Mouse (Mus musculus): ENCODE measurements around the gene Adgrl3. TPM values are rescaled to one million over a fixed set of nuclear protein-coding genes. Genes with fewer than 3 reads are reported as not detected.

The Adgrl3 gene
- polyA plus RNA-seq, 1 experiment from 2014 or later = 19.4 TPM

DNA sequence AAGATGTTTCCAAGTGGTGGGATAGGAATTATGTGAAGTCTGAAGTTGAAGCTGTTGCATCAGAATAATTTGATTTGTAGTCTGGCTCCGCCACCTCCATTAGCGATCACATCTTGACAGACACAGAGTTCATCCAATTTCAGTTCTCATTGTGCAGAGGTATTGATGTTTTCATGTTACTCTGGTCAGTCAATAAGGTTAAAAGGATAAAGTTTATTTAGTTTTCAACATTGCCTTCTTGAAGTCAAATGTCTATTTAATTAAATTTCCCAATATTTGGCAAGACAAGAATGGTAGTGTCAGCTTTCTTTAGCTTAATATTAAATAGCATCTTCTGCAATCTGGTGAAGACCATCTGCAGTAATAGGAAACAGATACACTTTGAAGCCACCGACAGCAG, 461.0 kb downstream of the Adgrl3 start:
- H3K27me3 ChIP-seq (ENCODE audit: control insufficient read depth, insufficient read depth, low read length) = no peaks in the 10 kb centered on the region
- H3K4me1 ChIP-seq (replicated peaks; ENCODE audit: control insufficient read depth, insufficient read depth, low read length) = no peaks in the 10 kb centered on the region
- no peak for DNase-seq (ENCODE audit: low spot score)
- no peak overlapping the region for H3K4me2 ChIP-seq (ENCODE audit: low read depth, low read length, severe bottlenecking)
- no peak overlapping the region for H3K9ac ChIP-seq (ENCODE audit: low read length)
- no peaks in the 10 kb centered on the region for H3K9me3 ChIP-seq (ENCODE audit: control insufficient read depth, low read length)
- 84% methylated on average over 3 of the region's 3 CpGs for WGBS
- no peak for ATAC-seq (replicated peaks; ENCODE audit: low FRiP score)
- H3K36me3 ChIP-seq (ENCODE audit: control insufficient read depth, insufficient read depth, low read length) = no peaks in the 10 kb centered on the region
- no peak overlapping the region for H3K27ac ChIP-seq (ENCODE audit: low read depth, low read length)
- no peak overlapping the region for H3K4me3 ChIP-seq (ENCODE audit: low read depth, low read length)

DNA sequence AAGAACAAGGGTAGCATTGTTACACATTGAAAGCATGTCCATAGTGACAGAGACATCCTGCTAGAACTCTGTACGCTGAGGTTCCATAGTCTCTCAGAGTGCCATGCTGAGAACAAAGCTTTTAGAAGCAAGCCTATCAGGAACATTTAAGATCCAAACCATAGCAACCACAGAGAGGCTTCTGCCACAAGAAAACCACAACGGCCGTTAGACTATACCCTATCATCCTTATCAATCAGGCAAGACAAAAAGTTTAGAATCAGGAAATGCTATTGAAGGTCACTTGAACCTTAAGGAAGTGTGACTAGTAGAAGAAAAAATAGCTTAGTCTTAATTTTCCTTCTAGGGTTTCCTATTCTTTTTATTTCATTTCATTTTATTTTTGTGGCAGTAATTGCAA, 464.0 kb downstream of the Adgrl3 start:
- 61% methylated on average over 3 of the region's 3 CpGs for WGBS
- Histone ChIP-seq H3K9ac (ENCODE audit: low read length) (no peak overlapping the region), H3K4me1 (replicated peaks; ENCODE audit: control insufficient read depth, insufficient read depth, low read length) (no peaks in the 10 kb centered on the region), H3K27me3 (ENCODE audit: control insufficient read depth, insufficient read depth, low read length) (no peaks in the 10 kb centered on the region), H3K9me3 (ENCODE audit: control insufficient read depth, low read length) (no peaks in the 10 kb centered on the region), H3K36me3 (ENCODE audit: control insufficient read depth, insufficient read depth, low read length) (no peaks in the 10 kb centered on the region), H3K4me2 (ENCODE audit: low read depth, low read length, severe bottlenecking) (no peak overlapping the region), H3K4me3 (ENCODE audit: low read depth, low read length) (no peak overlapping the region), H3K27ac (ENCODE audit: low read depth, low read length) (no peak overlapping the region)
- DNase-seq (ENCODE audit: low spot score) = no peak
- no peak for ATAC-seq (replicated peaks; ENCODE audit: low FRiP score)

DNA sequence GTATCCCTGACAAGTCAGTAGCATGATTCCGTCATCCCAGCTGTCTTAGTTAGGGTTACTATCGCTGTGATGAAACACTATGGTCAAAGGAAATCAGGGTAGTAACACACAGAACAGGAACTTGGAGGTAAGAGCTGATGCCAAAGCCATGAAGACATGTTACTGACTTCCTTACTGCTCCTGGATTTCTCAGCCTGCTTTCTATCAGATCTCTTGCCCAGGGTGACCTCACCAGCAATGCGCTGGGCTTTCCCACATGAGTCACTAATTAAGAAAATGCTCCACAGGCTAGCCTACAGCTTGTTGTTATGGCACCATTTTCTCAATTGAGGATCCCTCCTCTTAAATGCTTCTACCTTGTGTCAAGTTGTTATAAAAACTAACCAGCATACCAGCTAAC, 481.1 kb downstream of the Adgrl3 start:
- WGBS = 80% methylated on average over 3 of the region's 3 CpGs
- Histone ChIP-seq H3K9ac (ENCODE audit: low read length) (no peak overlapping the region), H3K27me3 (ENCODE audit: control insufficient read depth, insufficient read depth, low read length) (no peaks in the 10 kb centered on the region)

GRCm38 (mm10) chr5:81518720-81519496, 499.0 kb downstream of the Adgrl3 start:
- Histone ChIP-seq H3K9ac (ENCODE audit: low read length) (no peak overlapping the region), H3K4me2 (ENCODE audit: low read depth, low read length, severe bottlenecking) (peak overlapping the region; percentile 15; the same call in 1 of the 2 replicates), H3K36me3 (ENCODE audit: control insufficient read depth, insufficient read depth, low read length) (no peaks in the 10 kb centered on the region), H3K27ac (ENCODE audit: low read depth, low read length) (0 out of 2 replicates have a peak overlapping the region, but pooled peaks have one; percentile 21), H3K27me3 (ENCODE audit: control insufficient read depth, insufficient read depth, low read length) (no peaks in the 10 kb centered on the region), H3K4me3 (ENCODE audit: low read depth, low read length) (no peak overlapping the region), H3K4me1 (replicated peaks; ENCODE audit: control insufficient read depth, insufficient read depth, low read length) (no peaks in the 10 kb centered on the region; the same call in 1 of the 2 replicates), H3K9me3 (ENCODE audit: control insufficient read depth, low read length) (no peaks in the 10 kb centered on the region)
- DNase-seq (ENCODE audit: low spot score) (no peak), ATAC-seq (replicated peaks; ENCODE audit: low FRiP score) (peak; percentile 84)
- WGBS = 25% methylated on average over 5 of the region's 5 CpGs

More for the DNA sequence above, 481.1 kb downstream of the Adgrl3 start:
- DNase-seq (ENCODE audit: low spot score) (no peak), ATAC-seq (replicated peaks; ENCODE audit: low FRiP score) (no peak)
- H3K36me3 ChIP-seq (ENCODE audit: control insufficient read depth, insufficient read depth, low read length) = no peaks in the 10 kb centered on the region
- no peaks in the 10 kb centered on the region for H3K4me1 ChIP-seq (replicated peaks; ENCODE audit: control insufficient read depth, insufficient read depth, low read length)
- no peak overlapping the region for H3K27ac ChIP-seq (ENCODE audit: low read depth, low read length)
- H3K9me3 ChIP-seq (ENCODE audit: control insufficient read depth, low read length) = no peaks in the 10 kb centered on the region
- no peak overlapping the region for H3K4me3 ChIP-seq (ENCODE audit: low read depth, low read length)
- no peak overlapping the region for H3K4me2 ChIP-seq (ENCODE audit: low read depth, low read length, severe bottlenecking)

- peak; percentile 52 for ATAC-seq (replicated peaks; ENCODE audit: low FRiP score)
- no peaks in the 10 kb centered on the region; the same call in 1 of the 2 replicates for H3K4me1 ChIP-seq (replicated peaks; ENCODE audit: control insufficient read depth, insufficient read depth, low read length)
- no peak overlapping the region for H3K9ac ChIP-seq (ENCODE audit: low read length)
- no peaks in the 10 kb centered on the region for H3K36me3 ChIP-seq (ENCODE audit: control insufficient read depth, insufficient read depth, low read length)
- no peak overlapping the region for H3K4me3 ChIP-seq (ENCODE audit: low read depth, low read length)
- H3K27me3 ChIP-seq (ENCODE audit: control insufficient read depth, insufficient read depth, low read length) = no peaks in the 10 kb centered on the region
- peak overlapping the region; percentile 21; the same call in 1 of the 2 replicates for H3K27ac ChIP-seq (ENCODE audit: low read depth, low read length)
- peak; percentile 57 for DNase-seq (ENCODE audit: low spot score)
- peak overlapping the region; percentile 15; the same call in 1 of the 2 replicates for H3K4me2 ChIP-seq (ENCODE audit: low read depth, low read length, severe bottlenecking)
- 19% methylated on average over 11 of the region's 11 CpGs for WGBS
- H3K9me3 ChIP-seq (ENCODE audit: control insufficient read depth, low read length) = no peaks in the 10 kb centered on the region
Observed at GRCm38 (mm10) chr5:81519497-81520382, 499.8 kb downstream of the Adgrl3 start.

GRCm38 (mm10) chr5:81522760-81523159, 502.8 kb downstream of the Adgrl3 start:
- no peak for DNase-seq (ENCODE audit: low spot score)
- ATAC-seq (replicated peaks; ENCODE audit: low FRiP score) = no peak
- Histone ChIP-seq H3K27me3 (ENCODE audit: control insufficient read depth, insufficient read depth, low read length) (no peaks in the 10 kb centered on the region), H3K36me3 (ENCODE audit: control insufficient read depth, insufficient read depth, low read length) (no peaks in the 10 kb centered on the region), H3K4me2 (ENCODE audit: low read depth, low read length, severe bottlenecking) (no peak overlapping the region), H3K27ac (ENCODE audit: low read depth, low read length) (no peak overlapping the region), H3K9me3 (ENCODE audit: control insufficient read depth, low read length) (no peaks in the 10 kb centered on the region), H3K9ac (ENCODE audit: low read length) (no peak overlapping the region), H3K4me1 (replicated peaks; ENCODE audit: control insufficient read depth, insufficient read depth, low read length) (no peaks in the 10 kb centered on the region; the same call in 1 of the 2 replicates), H3K4me3 (ENCODE audit: low read depth, low read length) (no peak overlapping the region)
- WGBS = 94% methylated on average over 4 of the region's 4 CpGs

DNA sequence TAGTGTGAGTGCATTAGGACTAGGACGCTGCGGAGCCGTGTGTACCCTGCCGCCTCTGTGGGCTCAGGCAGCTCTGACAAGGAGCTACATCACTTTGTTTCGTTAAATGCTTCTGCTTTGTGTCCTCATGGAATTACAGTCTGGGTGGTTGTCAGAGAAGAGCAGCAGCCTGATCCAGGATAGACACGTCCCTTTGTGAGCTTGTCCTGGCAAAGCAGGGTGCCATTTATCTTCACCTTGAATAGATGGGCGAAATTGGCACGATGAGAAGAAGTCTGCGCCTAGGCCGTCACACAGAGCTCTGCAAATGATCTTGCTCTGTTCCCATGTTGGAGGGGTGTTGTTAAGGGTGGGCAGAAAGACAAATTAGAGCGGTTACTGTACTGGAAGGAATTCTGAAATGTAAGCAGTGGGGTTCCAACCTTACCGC, 504.6 kb downstream of the Adgrl3 start:
- Histone ChIP-seq H3K27me3 (ENCODE audit: control insufficient read depth, insufficient read depth, low read length) (no peaks in the 10 kb centered on the region), H3K4me2 (ENCODE audit: low read depth, low read length, severe bottlenecking) (no peak overlapping the region), H3K9ac (ENCODE audit: low read length) (no peak overlapping the region), H3K4me1 (replicated peaks; ENCODE audit: control insufficient read depth, insufficient read depth, low read length) (no peaks in the 10 kb centered on the region), H3K27ac (ENCODE audit: low read depth, low read length) (no peak overlapping the region), H3K4me3 (ENCODE audit: low read depth, low read length) (no peak overlapping the region), H3K9me3 (ENCODE audit: control insufficient read depth, low read length) (no peaks in the 10 kb centered on the region), H3K36me3 (ENCODE audit: control insufficient read depth, insufficient read depth, low read length) (no peaks in the 10 kb centered on the region)
- DNase-seq (ENCODE audit: low spot score) (no peak), ATAC-seq (replicated peaks; ENCODE audit: low FRiP score) (no peak)
- WGBS = 89% methylated on average over 12 of the region's 12 CpGs

GRCm38 (mm10) chr5:81525326-81525725, 505.4 kb downstream of the Adgrl3 start:
- H3K4me3 ChIP-seq (ENCODE audit: low read depth, low read length) = no peak overlapping the region
- no peaks in the 10 kb centered on the region for H3K36me3 ChIP-seq (ENCODE audit: control insufficient read depth, insufficient read depth, low read length)
- DNase-seq (ENCODE audit: low spot score) (no peak), ATAC-seq (replicated peaks; ENCODE audit: low FRiP score) (no peak)
- 91% methylated on average over 2 of the region's 2 CpGs for WGBS
- H3K4me2 ChIP-seq (ENCODE audit: low read depth, low read length, severe bottlenecking) = no peak overlapping the region
- H3K9me3 ChIP-seq (ENCODE audit: control insufficient read depth, low read length) = no peaks in the 10 kb centered on the region
- no peaks in the 10 kb centered on the region for H3K4me1 ChIP-seq (replicated peaks; ENCODE audit: control insufficient read depth, insufficient read depth, low read length)
- no peaks in the 10 kb centered on the region for H3K27me3 ChIP-seq (ENCODE audit: control insufficient read depth, insufficient read depth, low read length)
- H3K27ac ChIP-seq (ENCODE audit: low read depth, low read length) = no peak overlapping the region
- no peak overlapping the region for H3K9ac ChIP-seq (ENCODE audit: low read length)
